Mouse (Mus musculus): ENCODE data around the gene Nabp1. TPM values are rescaled to one million over a fixed set of nuclear protein-coding genes. Genes with fewer than 3 reads are reported as not detected.
A peak's percentile ranks its signal among the peaks of the same experiment; 100 is the strongest.
"Not testable (repeated sequence)": the region's sequence is repeated elsewhere in the genome, so short reads cannot be mapped to it uniquely, and the experiment has no call there.

The Nabp1 gene
- total RNA-seq, 2 experiments from 2014 or later = 16.0 to 28.3 TPM

DNA sequence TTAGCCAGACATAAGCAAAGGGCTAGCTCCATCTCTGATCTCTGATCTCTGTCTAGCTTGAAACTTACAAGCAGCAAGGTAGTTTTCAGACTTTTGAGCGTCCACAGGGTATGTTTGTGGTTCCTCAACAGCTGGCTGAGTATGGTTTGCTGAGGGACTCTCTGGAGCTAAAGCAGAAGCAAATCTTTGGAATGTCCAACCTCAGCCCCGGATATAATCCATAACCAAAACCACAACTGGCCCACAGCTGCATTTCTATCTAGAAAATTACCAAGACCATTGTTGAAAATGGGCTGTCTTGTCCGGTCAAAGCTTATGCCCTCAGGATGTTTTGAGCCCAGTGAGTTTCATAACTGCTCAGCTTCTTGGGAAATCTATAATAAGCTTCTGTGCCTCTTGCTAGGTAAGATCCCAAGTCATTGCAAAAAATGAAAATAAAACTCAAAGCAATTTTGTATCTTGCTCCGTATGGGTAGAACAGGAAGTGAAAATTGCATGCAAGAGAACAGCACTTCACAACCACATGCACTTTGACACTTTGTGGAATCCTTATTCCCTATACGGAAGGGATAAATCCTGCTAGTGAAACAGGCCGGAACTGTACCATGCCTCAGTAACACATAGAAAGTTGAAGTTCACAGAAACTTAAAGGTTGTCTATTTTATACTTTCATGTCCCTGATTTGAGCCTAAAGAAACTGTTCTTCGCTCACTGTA is 15.5 kb upstream of the Nabp1 start:
- peak; percentile 82 for ATAC-seq (replicated peaks; ENCODE audit: poor library complexity)

GRCm38 (mm10) chr1:51486291-51486690 is 8.1 kb upstream of the Nabp1 start:
- ATAC-seq (replicated peaks; ENCODE audit: poor library complexity) = no peak

DNA sequence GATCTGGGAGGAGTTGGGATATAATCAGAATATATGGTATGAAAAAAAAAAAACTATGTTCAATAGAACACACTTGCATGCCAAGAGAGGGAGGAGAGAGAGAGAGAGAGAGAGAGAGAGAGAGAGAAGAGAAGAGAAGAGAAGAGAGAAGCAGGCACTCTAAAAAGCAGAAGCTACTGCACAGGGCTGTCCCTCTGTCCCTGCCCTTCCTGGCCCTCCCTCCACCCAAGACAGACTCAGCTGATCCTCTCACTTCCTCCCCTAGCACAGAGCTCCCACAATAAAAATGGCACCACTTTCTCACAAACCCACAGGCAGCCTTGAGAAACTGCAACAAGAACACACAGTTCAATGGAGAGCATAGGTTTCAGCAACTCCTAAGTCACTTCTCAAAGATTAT is 2.2 kb upstream of the Nabp1 start:
- ATAC-seq (replicated peaks; ENCODE audit: poor library complexity) = peak; percentile 54

- no peak for ATAC-seq (replicated peaks; ENCODE audit: poor library complexity)
These were observed 1.5 kb upstream of the Nabp1 start for GRCm38 (mm10) chr1:51479691-51480090.

GRCm38 (mm10) chr1:51479027-51479329 is 753 bp upstream of the Nabp1 start:
- no peak for ATAC-seq (replicated peaks; ENCODE audit: poor library complexity)

DNA sequence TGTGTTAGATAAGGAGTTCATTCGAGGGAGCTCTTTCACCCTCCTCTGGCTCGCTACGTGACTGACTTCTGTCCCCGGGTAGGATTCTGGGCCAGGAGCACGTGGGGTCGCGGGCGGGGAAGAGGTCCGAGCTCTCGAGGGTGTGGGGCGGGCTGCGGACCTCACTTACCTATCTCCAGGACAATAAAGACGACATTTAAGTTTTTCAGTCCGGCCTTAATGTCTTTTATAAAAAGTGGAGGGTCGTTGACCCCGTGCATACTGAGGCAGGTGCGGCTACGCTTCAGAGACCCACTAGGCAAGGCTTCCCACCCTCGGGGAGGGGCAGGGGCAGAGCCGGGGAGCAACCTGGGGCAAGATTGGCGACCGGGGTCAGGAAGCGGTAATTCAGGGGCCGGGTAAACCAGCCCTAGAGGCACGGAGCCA is 556 bp downstream of the Nabp1 start:
- ATAC-seq (replicated peaks; ENCODE audit: poor library complexity) = peak; percentile 9

- 0 out of 2 replicates have a peak, but pooled peaks have one; percentile 15 for ATAC-seq (replicated peaks; ENCODE audit: poor library complexity)
These were observed 1.8 kb downstream of the Nabp1 start for GRCm38 (mm10) chr1:51476405-51476804.

DNA sequence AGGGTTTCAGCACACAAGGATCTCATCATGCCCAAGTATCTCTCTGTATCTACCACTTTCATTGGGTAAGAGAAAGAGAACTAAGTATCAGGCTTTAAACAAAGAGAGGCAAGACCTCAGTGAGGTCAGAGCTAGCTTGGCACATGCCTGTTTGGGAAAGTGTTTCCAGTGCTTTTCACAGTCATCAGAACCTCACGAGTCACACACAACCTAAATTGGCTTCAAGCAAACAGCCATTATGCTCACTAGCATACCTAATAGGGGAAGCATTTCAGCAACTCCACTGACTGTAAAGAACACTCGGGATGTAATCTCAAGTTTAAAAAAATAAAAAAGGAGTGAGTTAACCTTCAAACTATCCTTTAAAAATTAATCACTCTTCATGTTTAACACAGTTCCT is 10.1 kb downstream of the Nabp1 start:
- no peak for ATAC-seq (replicated peaks; ENCODE audit: poor library complexity)

DNA sequence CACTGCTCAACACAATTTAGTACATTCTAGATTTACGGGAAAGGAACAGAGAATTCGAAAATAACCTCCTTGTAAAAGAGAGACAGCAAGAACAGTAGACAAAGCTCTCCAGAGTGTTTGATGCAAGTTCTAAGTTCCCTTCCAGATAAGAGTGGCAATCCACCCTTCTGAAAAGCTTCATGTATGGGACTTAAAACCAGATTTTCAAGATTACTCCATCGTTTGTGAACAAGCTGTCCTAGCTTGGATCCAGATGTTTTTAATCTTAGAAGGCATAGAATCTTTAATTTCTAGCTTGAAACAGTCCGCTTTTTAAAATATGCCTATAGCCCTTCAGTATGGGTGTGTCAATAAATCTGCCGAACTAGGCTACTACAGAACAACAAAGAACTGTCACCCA is 11.0 kb downstream of the Nabp1 start:
- ATAC-seq (replicated peaks; ENCODE audit: poor library complexity) = no peak

GRCm38 (mm10) chr1:51466385-51466784 is 11.8 kb downstream of the Nabp1 start:
- peak; percentile 91 for ATAC-seq (replicated peaks; ENCODE audit: poor library complexity)

- ATAC-seq (replicated peaks; ENCODE audit: poor library complexity) = no peak
These were observed 12.9 kb downstream of the Nabp1 start for GRCm38 (mm10) chr1:51465285-51465684.

DNA sequence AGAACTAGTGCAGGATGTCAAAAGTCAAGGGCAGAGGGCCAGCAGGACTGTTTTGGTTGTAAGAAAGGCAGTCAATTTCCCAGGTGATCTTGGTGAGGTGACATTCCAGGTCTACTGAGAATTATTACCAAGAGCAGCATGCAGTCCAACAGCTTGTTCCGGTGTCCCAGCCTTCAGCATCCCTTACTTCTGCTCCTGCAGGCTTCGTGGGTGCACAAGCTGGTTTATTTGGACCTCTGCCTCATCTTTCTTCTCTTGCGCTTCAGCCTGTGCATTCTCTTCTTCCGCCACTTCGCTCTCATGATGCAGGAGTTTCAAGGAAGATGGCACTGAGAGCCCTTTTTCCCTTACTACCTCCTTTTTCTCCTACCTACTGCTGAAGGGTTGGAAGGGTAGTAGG is 15.2 kb downstream of the Nabp1 start:
- ATAC-seq (replicated peaks; ENCODE audit: poor library complexity) = no peak

DNA sequence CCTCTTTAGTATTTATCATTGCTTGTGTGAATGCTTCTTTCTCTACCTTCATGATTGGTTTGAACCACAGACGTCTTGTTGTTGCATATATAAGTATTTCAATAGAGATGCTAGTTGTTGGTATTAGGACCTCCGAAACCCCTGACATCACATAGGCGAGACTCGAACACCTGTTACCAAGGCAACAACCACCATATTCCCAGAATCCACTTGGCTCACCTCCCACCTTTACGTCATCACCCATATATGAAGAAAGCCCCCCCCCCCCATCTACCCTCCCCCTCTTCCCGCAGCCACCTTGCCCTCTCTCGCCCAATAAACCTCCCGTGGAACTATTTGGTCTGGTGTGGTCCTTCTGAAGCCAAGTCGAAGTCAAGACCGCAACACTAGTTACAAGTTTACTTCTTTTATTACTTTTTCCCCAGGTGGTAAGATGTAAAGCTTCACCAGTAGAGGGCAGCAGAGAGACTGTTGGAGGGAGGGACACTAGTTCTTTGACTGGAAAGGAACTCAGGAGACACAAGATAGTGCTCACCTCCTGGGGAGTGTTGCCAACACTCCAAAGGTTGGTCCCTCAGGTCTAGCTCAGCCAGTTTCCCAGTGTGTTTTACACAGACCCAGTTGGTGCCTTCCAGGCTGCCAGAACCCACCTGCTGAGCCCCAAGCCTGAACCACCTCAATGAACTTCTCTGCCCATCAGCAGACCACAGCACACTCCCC is 19.3 kb downstream of the Nabp1 start:
- peak; percentile 95 for ATAC-seq (replicated peaks; ENCODE audit: poor library complexity)

GRCm38 (mm10) chr1:51458089-51458488 is 20.1 kb downstream of the Nabp1 start:
- no peak for ATAC-seq (replicated peaks; ENCODE audit: poor library complexity)

GRCm38 (mm10) chr1:51457249-51457648 is 21.0 kb downstream of the Nabp1 start:
- no peak for ATAC-seq (replicated peaks; ENCODE audit: poor library complexity)

GRCm38 (mm10) chr1:51448789-51449188 is 29.4 kb downstream of the Nabp1 start:
- no peak for ATAC-seq (replicated peaks; ENCODE audit: poor library complexity)

GRCm38 (mm10) chr1:51445854-51446460 is 32.3 kb downstream of the Nabp1 start:
- ATAC-seq (replicated peaks; ENCODE audit: poor library complexity) = no peak

DNA sequence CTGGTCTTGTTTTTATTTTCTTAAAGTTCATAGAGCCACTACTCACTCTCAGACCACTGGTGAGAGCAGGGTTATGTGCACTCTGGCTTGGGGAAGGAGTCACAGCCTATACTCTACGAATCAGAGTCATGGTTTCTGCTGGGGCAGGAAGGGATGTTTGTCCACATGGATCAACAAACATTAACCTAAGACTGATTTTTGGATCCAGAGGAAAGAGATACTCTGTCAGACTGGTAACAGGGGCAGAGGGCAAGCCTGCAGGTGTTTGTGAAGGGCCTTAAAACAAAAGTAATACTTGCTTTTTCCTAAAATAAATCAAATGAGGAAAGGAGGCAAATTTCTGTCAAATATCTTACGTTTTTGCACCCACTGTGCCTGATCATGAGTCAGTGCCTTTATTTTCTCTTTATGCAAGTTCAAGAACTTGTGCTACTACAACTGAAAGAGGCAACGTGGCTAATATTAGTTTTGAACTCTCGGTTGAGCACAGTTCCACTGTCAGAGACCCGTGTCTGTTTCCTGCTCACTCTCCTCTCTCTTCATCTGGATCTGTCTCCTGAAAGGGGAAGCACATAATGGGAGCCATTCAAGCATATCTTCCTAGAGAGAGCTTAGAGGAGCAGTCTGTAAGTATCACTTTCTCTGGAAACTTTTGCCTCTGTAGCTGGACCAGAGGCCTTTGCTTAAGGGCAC is 32.9 kb downstream of the Nabp1 start:
- ATAC-seq (replicated peaks; ENCODE audit: poor library complexity) = no peak

- no peak for ATAC-seq (replicated peaks; ENCODE audit: poor library complexity)
These were observed 48.5 kb downstream of the Nabp1 start for GRCm38 (mm10) chr1:51429775-51430174.

GRCm38 (mm10) chr1:51426298-51426697 is 51.9 kb downstream of the Nabp1 start:
- ATAC-seq (replicated peaks; ENCODE audit: poor library complexity) = no peak

GRCm38 (mm10) chr1:51421029-51421428 is 57.2 kb downstream of the Nabp1 start:
- ATAC-seq (replicated peaks; ENCODE audit: poor library complexity) = not testable (repeated sequence)

DNA sequence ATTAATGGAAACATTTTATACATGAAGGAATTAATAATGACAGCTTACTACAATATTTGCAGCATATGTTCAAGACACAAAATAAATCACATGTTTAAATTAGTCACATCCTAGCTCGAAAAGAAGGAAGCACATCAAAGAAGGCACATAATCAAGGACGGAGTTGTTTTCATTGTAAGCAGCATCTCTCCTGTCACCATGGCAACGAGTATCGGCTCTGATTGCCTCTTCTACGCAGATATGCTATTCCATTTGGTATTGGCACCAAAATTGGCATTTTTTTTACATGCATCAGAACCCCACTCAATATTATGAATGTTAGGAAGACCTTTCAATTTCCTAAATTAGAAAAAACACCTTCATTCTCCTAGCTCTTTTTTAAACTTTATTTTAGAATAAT is 59.5 kb downstream of the Nabp1 start:
- ATAC-seq (replicated peaks; ENCODE audit: poor library complexity) = no peak
